Mouse (Mus musculus) liver, postnatal 0 days (tissue): ENCODE measurements at regions not wholly inside any gene's neighbourhood (a gene's known extent, or its start where the extent isn't known, plus 50 kb on each side); places are given as distances from the start of the nearest gene placed in this dataset.

Experiments used
- ATAC-seq: fragments of 200-750 bp; cut with Nextera tagmentation; 2 replicates; pipeline ENCODE4 v1.8.0; 2017; ENCODE audit warnings: mild to moderate bottlenecking, moderate library complexity
- DNase-seq: peaks from one replicate; pipeline ENCODE4 v3.0.0-alpha.2; 2016
- H3K27ac ChIP-seq: fragments of 300-500 bp; sonication (generic); 2 replicates; pipeline ENCODE4 v1.5.1; 2014; ENCODE audit warnings: antibody characterized with exemption, moderate library complexity, mild to moderate bottlenecking, low read depth
- H3K27me3 ChIP-seq: fragments of 300-500 bp; sonication (generic); 2 replicates; pipeline ENCODE4 v1.6.1; 2014; ENCODE audit warnings: low read length, control low read depth, mixed read lengths; ENCODE audit not compliant: insufficient read depth
- H3K36me3 ChIP-seq: fragments of 300-500 bp; sonication (generic); replicated peaks from 2 replicates; pipeline ENCODE4 v1.6.1; 2014; ENCODE audit warnings: mild to moderate bottlenecking, control low read depth, low read length, moderate library complexity, mixed read lengths; ENCODE audit not compliant: insufficient read depth
- H3K4me1 ChIP-seq: fragments of 300-500 bp; sonication (generic); 2 replicates; pipeline ENCODE4 v1.6.1; 2014; ENCODE audit warnings: antibody characterized with exemption, mild to moderate bottlenecking, control low read depth; ENCODE audit not compliant: insufficient read depth
- H3K4me2 ChIP-seq: fragments of 300-500 bp; sonication (generic); 2 replicates; pipeline ENCODE4 v1.6.1; 2014; ENCODE audit warnings: low read depth, mild to moderate bottlenecking, low read length, moderate library complexity, mixed read lengths
- H3K4me3 ChIP-seq: fragments of 300-500 bp; sonication (generic); 2 replicates; pipeline ENCODE4 v1.5.1; 2014; ENCODE audit warnings: low read depth, low read length
- H3K9ac ChIP-seq: fragments of 300-500 bp; sonication (generic); replicated peaks from 2 replicates; pipeline ENCODE4 v1.6.1; 2014; ENCODE audit warnings: mild to moderate bottlenecking, moderate library complexity
- H3K9me3 ChIP-seq: fragments of 300-500 bp; sonication (generic); 2 replicates; pipeline ENCODE4 v1.6.1; 2016; ENCODE audit warnings: mild to moderate bottlenecking, control low read depth, low read length, mixed read lengths
- CTCF ChIP-seq: sonication (generic); IDR thresholded peaks from 2 replicates; pipeline ENCODE4 v1.5.1; 2016; ENCODE audit warnings: antibody characterized with exemption, low read depth
- EP300 ChIP-seq: IDR thresholded peaks from 2 replicates; pipeline ENCODE4 v1.6.1; 2016; ENCODE audit warnings: antibody characterized with exemption, low read depth, mild to moderate bottlenecking
- WGBS: fragments of 180-500 bp; shearing (Covaris S2); extraction: QIAGEN DNeasy Blood & Tissue Kit; methylation state at CpG from one replicate; pipeline ENCODE4 v1.1.7; 2014; ENCODE audit not compliant: insufficient replicate concordance; 5-methylcytosine and 5-hydroxymethylcytosine counted together

DNA sequence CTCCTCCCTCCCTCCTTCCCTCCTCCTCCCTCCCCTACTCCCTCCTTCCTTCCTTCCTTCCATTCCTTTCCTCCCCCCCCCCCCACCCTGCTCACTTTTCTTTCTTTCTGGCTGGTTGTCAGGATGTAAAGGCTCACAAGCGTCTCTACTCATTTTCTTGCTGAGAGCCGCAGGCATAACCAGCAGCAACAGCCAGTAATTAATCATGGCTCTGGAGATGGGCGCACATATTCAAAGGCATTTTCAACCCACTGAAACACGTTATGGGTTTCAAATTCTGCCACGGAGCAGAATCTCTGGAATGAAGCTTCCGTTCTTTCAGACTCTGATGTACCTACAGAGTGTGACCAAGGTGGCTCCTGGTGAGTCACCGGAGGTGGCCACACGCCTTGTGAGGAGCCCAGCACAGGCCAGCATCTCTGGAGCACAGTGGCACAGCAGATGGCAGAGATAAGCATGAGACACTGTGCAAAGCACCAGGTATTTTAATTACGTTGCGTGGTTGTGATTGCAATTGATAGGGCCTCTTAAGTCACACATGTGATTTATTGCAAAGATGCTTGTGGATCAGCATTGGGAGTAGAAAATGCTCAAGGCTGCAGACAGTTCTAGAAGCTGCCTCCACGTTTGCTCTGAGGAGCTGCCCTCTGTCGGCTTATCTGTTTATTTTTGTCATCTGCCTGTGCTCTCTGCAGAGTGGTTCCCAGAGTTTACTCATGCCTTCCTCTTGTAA, 236.0 kb downstream of the Mtx2 start:
- H3K9me3 ChIP-seq, result no peaks in the 10 kb centered on the region
- H3K27me3 ChIP-seq, result peaks cover 3% of the 10 kb centered on the region
- H3K9ac ChIP-seq, result no peak overlapping the region
- H3K4me3 ChIP-seq, result no peak overlapping the region
- ATAC-seq (no peak), DNase-seq (no peak)
- H3K4me2 ChIP-seq, result no peak overlapping the region
- TF ChIP-seq EP300, result no peak
- TF ChIP-seq CTCF, result no peak
- H3K27ac ChIP-seq, result no peak overlapping the region
- whole genome bisulfite sequencing, result 61% methylated on average over 12 of the region's 12 CpGs
- H3K36me3 ChIP-seq, result no peaks in the 10 kb centered on the region
- H3K4me1 ChIP-seq, result no peaks in the 10 kb centered on the region

DNA sequence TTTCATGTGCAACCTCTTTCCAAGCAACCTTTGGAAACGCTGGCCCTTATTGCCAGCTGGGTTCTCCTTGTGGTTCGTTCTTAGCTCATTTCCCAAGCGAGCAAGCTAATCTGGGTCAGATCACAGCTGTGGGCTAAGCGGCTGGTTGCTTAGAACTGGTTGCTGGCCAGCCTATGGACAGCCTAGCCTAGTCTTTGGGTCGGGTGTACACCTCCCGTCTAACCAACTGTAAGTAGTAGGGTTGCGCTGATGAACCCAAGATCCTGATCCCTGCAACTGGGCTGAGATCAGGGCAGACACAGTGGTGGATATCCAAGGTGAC, 236.5 kb downstream of the Mtx2 start:
- ATAC-seq (no peak), DNase-seq (no peak)
- H3K4me3 ChIP-seq, result no peak overlapping the region
- no peak overlapping the region for H3K9ac ChIP-seq
- no peaks in the 10 kb centered on the region for H3K36me3 ChIP-seq
- H3K27ac ChIP-seq, result no peak overlapping the region
- no peaks in the 10 kb centered on the region for H3K9me3 ChIP-seq
- H3K4me1 ChIP-seq, result no peaks in the 10 kb centered on the region
- 77% methylated on average over 7 of the region's 7 CpGs for WGBS
- TF ChIP-seq EP300 (no peak), CTCF (no peak)
- no peak overlapping the region for H3K4me2 ChIP-seq
- peaks cover 3% of the 10 kb centered on the region for H3K27me3 ChIP-seq

DNA sequence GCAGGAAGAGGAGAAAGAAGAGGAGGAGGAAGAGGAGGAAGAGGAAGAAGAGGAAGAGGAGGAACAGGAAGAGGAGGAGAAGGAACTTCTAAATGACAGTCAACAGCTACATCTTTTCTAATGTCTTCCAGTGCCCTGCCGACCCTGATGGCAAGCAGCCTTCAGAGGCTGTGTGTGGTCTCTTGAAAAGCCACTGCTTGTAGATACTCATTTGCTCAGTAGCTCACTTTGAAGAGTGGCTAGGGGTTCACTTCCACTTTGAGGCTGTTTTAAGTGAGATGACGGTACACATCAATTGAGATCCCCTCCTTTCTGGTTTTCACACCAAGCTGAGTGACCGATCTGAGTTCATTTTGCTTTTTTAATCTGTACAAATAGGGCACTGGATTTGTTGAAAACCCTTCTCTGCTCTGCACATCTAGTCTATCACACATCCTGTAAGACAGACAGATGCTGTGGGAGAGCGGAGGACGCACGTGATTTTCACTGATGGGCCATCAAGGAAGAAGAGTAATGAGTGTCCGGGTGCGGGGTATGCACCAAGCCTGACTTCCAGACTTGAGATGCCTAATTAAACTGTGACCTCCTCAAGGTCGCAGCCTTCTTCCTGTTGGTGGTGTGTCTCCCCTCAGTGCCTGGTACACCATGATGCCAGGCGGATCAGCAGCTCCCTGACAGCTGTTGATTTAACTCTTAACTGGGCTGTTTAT, 239.0 kb downstream of the Mtx2 start:
- WGBS, result 63% methylated on average over 10 of the region's 10 CpGs
- Histone ChIP-seq H3K4me2 (no peak overlapping the region), H3K27me3 (peaks cover 3% of the 10 kb centered on the region; the same call in 1 of the 2 replicates), H3K4me1 (no peaks in the 10 kb centered on the region), H3K9ac (no peak overlapping the region), H3K27ac (no peak overlapping the region), H3K9me3 (no peaks in the 10 kb centered on the region), H3K4me3 (no peak overlapping the region), H3K36me3 (no peaks in the 10 kb centered on the region)
- no peak for ATAC-seq
- DNase-seq, result no peak
- no peak for TF ChIP-seq CTCF
- TF ChIP-seq EP300, result no peak

DNA sequence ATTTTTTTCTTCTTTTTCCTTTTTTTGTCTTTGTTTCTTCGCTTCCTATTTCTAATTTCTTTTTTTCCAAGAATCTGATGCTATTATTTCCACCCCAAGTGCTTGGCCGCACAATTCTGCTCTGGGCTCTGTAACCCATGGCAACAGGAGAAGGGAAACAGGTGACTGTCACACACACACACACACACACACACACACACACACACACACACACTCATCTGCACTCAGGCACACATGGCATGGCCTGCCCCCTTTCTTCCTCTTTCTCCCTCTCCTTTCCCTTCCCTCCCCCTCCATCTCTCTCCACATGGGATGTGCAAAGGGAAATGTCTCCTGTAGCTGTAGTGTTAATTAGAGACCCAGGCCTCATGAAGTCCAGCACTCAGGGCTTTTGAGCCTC, 239.7 kb downstream of the Mtx2 start:
- H3K4me3 ChIP-seq, result no peak overlapping the region
- no peak overlapping the region for H3K9ac ChIP-seq
- H3K9me3 ChIP-seq, result no peaks in the 10 kb centered on the region
- no peak for TF ChIP-seq CTCF
- TF ChIP-seq EP300, result no peak
- H3K4me1 ChIP-seq, result no peaks in the 10 kb centered on the region
- 49% methylated on average over 2 of the region's 2 CpGs for WGBS
- H3K4me2 ChIP-seq, result no peak overlapping the region
- peaks cover 3% of the 10 kb centered on the region; the same call in 1 of the 2 replicates for H3K27me3 ChIP-seq
- no peaks in the 10 kb centered on the region for H3K36me3 ChIP-seq
- no peak for DNase-seq
- no peak overlapping the region for H3K27ac ChIP-seq
- ATAC-seq, result no peak

DNA sequence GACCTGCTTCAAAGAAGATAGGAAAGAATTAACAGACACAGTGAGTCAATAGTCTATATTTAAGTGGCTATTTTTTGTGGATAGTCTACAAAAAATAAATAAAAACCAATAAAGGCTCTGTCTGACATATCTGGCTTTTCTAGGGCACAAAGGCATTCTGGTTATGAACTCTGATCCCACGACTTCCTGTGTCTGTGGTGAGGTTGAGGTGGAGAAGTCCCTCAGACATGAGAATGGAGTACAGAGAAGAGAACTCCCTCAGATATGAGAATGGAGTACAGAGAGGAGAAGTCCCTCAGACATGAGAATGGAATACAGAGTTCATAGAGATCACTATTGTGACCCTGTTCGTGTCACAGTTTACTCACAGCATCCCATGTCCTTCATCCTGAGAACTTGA, 243.7 kb downstream of the Mtx2 start:
- Histone ChIP-seq H3K9ac (no peak overlapping the region), H3K27ac (no peak overlapping the region), H3K36me3 (no peaks in the 10 kb centered on the region), H3K27me3 (no peaks in the 10 kb centered on the region), H3K4me1 (no peaks in the 10 kb centered on the region), H3K4me3 (no peak overlapping the region), H3K9me3 (no peaks in the 10 kb centered on the region), H3K4me2 (no peak overlapping the region)
- DNase-seq (no peak), ATAC-seq (no peak)
- 51% methylated on average over 2 of the region's 2 CpGs for WGBS
- TF ChIP-seq CTCF, result no peak
- TF ChIP-seq EP300, result no peak

DNA sequence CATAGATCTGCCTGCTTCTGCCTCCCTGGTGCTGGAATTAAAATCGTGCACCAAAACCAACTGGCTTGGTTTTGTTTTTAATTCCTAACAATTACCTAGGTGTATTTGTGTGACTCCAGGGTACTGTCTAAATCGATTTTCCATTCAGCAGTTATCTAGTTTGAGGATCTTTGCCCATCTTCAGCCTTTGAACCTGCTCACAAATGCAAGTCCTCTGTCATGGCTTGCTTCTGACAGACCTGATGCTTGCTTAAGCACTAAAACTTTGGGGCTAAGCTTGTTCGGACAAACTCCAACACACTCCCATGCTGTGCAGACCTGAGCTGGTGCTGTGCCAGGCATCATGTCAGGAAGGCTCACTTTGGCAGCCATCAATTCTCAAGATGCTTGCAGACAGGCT, 246.4 kb downstream of the Mtx2 start:
- ATAC-seq, result no peak
- TF ChIP-seq EP300, result no peak
- no peak for TF ChIP-seq CTCF
- no peak for DNase-seq
- Histone ChIP-seq H3K9ac (no peak overlapping the region), H3K9me3 (no peaks in the 10 kb centered on the region), H3K27ac (no peak overlapping the region), H3K27me3 (no peaks in the 10 kb centered on the region), H3K4me2 (no peak overlapping the region), H3K36me3 (no peaks in the 10 kb centered on the region), H3K4me3 (no peak overlapping the region), H3K4me1 (no peaks in the 10 kb centered on the region)
- WGBS, result 59% methylated on average over 3 of the region's 3 CpGs
